12 mouse cellular contexts compared by ENCODE assay signal in genomic region chr15:8896391-8896790, GRCm38 (mm10).
A peak's percentile ranks its signal among the peaks of the same experiment; 100 is the strongest.
DNase-seq lines count a peak whose midpoint lies in the region; ATAC-seq and TF ChIP-seq lines count a peak whose summit lies in the region.
"Had no signal": no experiment of that assay in that cellular context is flagged by ENCODE, and none has a peak within 500 bp of the region (broad histone marks: within the 10 kb centered on the region; RNA-seq: fewer than 3 reads in every experiment).

No protein-coding gene starts in this region.

- no peak overlapping the region for H3K4me2 ChIP-seq in neural tube, embryonic 13.5 days
- H3K4me2 ChIP-seq in neural tube, embryonic 15.5 days: no peak overlapping the region; the same call in 1 of the 2 replicates
- H3K4me2 ChIP-seq in embryonic facial prominence, embryonic 15.5 days (replicated peaks): 0 out of 2 replicates have a peak overlapping the region, but pooled peaks have one; percentile 10
- no peak overlapping the region for H3K4me2 ChIP-seq in intestine, postnatal 0 days (replicated peaks; ENCODE audit: low read depth)
- H3K4me2 ChIP-seq: limb, embryonic 12.5 days had no signal

- no peaks in the 10 kb centered on the region for H3K9me3 ChIP-seq in neural tube, embryonic 13.5 days
- no peaks in the 10 kb centered on the region for H3K9me3 ChIP-seq in neural tube, embryonic 15.5 days (replicated peaks)
- H3K9me3 ChIP-seq in embryonic facial prominence, embryonic 15.5 days (replicated peaks): no peaks in the 10 kb centered on the region
- no peaks in the 10 kb centered on the region for H3K9me3 ChIP-seq in intestine, postnatal 0 days (ENCODE audit: control insufficient read depth)
- H3K9me3 ChIP-seq: limb, embryonic 12.5 days had no signal

- no peaks in the 10 kb centered on the region for H3K27me3 ChIP-seq in neural tube, embryonic 13.5 days
- no peaks in the 10 kb centered on the region for H3K27me3 ChIP-seq in neural tube, embryonic 15.5 days (replicated peaks)
- no peaks in the 10 kb centered on the region for H3K27me3 ChIP-seq in embryonic facial prominence, embryonic 15.5 days
- H3K27me3 ChIP-seq in intestine, postnatal 0 days (replicated peaks; ENCODE audit: control insufficient read depth, insufficient read depth, low read length): no peaks in the 10 kb centered on the region
- H3K27me3 ChIP-seq: limb, embryonic 12.5 days had no signal

- H3K4me3 ChIP-seq in neural tube, embryonic 13.5 days: no peak overlapping the region
- no peak overlapping the region for H3K4me3 ChIP-seq in neural tube, embryonic 15.5 days (replicated peaks)
- H3K4me3 ChIP-seq in embryonic facial prominence, embryonic 15.5 days (replicated peaks): no peak overlapping the region
- H3K4me3 ChIP-seq in intestine, postnatal 0 days (ENCODE audit: low read depth, low read length): no peak overlapping the region
- H3K4me3 ChIP-seq: limb, embryonic 12.5 days; myocyte had no signal

- ATAC-seq in neural tube, embryonic 13.5 days (ENCODE audit: low read depth): peak; percentile 53
- no peak; the same call in 1 of the 2 replicates for ATAC-seq in neural tube, embryonic 15.5 days (ENCODE audit: low FRiP score)
- peak; percentile 43; the same call in 1 of the 2 replicates for ATAC-seq in embryonic facial prominence, embryonic 15.5 days (ENCODE audit: insufficient number of reproducible peaks, low FRiP score, low TSS enrichment, low read depth)
- no peak for ATAC-seq in intestine, postnatal 0 days

- H3K4me1 ChIP-seq in neural tube, embryonic 13.5 days (replicated peaks): no peaks in the 10 kb centered on the region
- H3K4me1 ChIP-seq in neural tube, embryonic 15.5 days: no peaks in the 10 kb centered on the region
- no peaks in the 10 kb centered on the region for H3K4me1 ChIP-seq in embryonic facial prominence, embryonic 15.5 days
- no peaks in the 10 kb centered on the region for H3K4me1 ChIP-seq in intestine, postnatal 0 days (replicated peaks; ENCODE audit: control insufficient read depth, insufficient read depth, low read length)
- H3K4me1 ChIP-seq: limb, embryonic 12.5 days had no signal

- no peak overlapping the region for H3K27ac ChIP-seq in neural tube, embryonic 13.5 days (replicated peaks)
- H3K27ac ChIP-seq in neural tube, embryonic 15.5 days (replicated peaks): no peak overlapping the region
- peak overlapping the region; percentile 28; the same call in 1 of the 2 replicates for H3K27ac ChIP-seq in embryonic facial prominence, embryonic 15.5 days (replicated peaks)
- H3K27ac ChIP-seq in intestine, postnatal 0 days (ENCODE audit: low read depth, low read length): no peak overlapping the region
- H3K27ac ChIP-seq: limb, embryonic 12.5 days had no signal

- 63% methylated on average over 12 of the region's 12 CpGs for WGBS in neural tube, embryonic 13.5 days
- 58% methylated on average over 12 of the region's 12 CpGs for WGBS in neural tube, embryonic 15.5 days
- WGBS in embryonic facial prominence, embryonic 15.5 days: 52% methylated on average over 12 of the region's 12 CpGs
- WGBS in intestine, postnatal 0 days: 88% methylated on average over 12 of the region's 12 CpGs

- no peak for TF ChIP-seq CTCF in intestine, postnatal 0 days (IDR thresholded peaks at IDR 0.05; ENCODE audit: low read depth)

- DNase-seq in layer of hippocampus, postnatal 10 days (ENCODE audit: low spot score in 2 of 2): peak; percentile 53 to 62
- peak; percentile 43 for DNase-seq in skeletal muscle tissue, adult 2 months (ENCODE audit: low read depth, low spot score)
- no peak for DNase-seq in adrenal gland, adult (ENCODE audit: inconsistent age in 2 of 2, low spot score in 1 of 2)
- DNase-seq in urinary bladder, postnatal 14 days (ENCODE audit: low spot score): no peak
- DNase-seq: heart, postnatal 14 days had no signal

- no peaks in the 10 kb centered on the region for H3K36me3 ChIP-seq in neural tube, embryonic 13.5 days
- H3K36me3 ChIP-seq in neural tube, embryonic 15.5 days: no peaks in the 10 kb centered on the region
- H3K36me3 ChIP-seq in embryonic facial prominence, embryonic 15.5 days: no peaks in the 10 kb centered on the region
- H3K36me3 ChIP-seq in intestine, postnatal 0 days (ENCODE audit: control insufficient read depth, insufficient read depth): no peaks in the 10 kb centered on the region
- H3K36me3 ChIP-seq: G1E; limb, embryonic 12.5 days had no signal

- no peak overlapping the region for H3K9ac ChIP-seq in neural tube, embryonic 13.5 days
- no peak overlapping the region for H3K9ac ChIP-seq in neural tube, embryonic 15.5 days (replicated peaks)
- H3K9ac ChIP-seq in embryonic facial prominence, embryonic 15.5 days: no peak overlapping the region
- no peak overlapping the region for H3K9ac ChIP-seq in intestine, postnatal 0 days (ENCODE audit: low read depth, low read length)
- H3K9ac ChIP-seq: limb, embryonic 12.5 days had no signal

Comparison
In these comparisons a context has a peak if more than half of its experiments do, and no peak if none do; other contexts are left out.
1. ATAC-seq: peak in neural tube, embryonic 13.5 days (single experiment) and embryonic facial prominence, embryonic 15.5 days (single experiment); none in neural tube, embryonic 15.5 days (single experiment) and intestine, postnatal 0 days (single experiment).
2. DNase-seq: peak in layer of hippocampus, postnatal 10 days (2 of 2) and skeletal muscle tissue, adult 2 months (single experiment); none in adrenal gland, adult (0 of 2) and urinary bladder, postnatal 14 days (single experiment).